Mouse (Mus musculus): ENCODE data around the gene Acot4. TPM values are rescaled to one million over a fixed set of nuclear protein-coding genes. Genes with fewer than 3 reads are reported as not detected.
A peak's percentile ranks its signal among the peaks of the same experiment; 100 is the strongest.

Gene Acot4
- total RNA-seq, 1 experiment = 0.04 TPM

DNA sequence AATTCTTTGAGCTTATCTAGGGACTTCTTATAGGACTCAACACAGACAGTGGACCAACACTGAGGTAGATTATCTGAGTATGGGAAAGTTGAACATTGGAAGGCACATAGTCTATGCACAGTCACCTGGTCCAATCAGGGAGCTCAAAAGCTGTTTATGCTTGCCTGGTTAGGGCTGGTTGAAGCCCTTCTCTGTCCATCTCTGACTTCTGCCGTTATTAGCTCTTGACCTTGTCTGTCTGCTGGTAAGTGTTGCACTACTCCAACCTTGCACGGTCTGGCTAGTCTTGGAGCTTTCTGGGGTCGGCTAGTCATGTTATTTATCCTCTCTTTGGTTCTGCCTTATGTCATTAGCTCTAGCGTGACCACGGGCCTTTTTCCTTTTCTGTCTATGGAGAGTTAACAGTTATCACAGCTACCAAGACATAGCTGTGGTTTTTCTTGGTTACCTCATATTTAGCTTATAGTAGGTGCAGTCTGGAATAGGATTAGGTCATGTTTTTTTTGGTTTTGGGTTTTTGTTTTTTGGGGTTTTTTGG lies 13.8 kb downstream of the Acot4 start, which contains the start of gene Acot3:
Gene Acot3 (plus strand): TSS at position 208 of the 538 bp plus-strand sequence.
- in situ Hi-C loops (cut with MboI; ENCODE audit: low sequenced_read_pairs in 2 of 2, unreplicated experiment in 2 of 2) = no loop called here
- Histone ChIP-seq H3K4me3 (ENCODE audit: insufficient read depth in 1 of 2, low read depth in 1 of 2, low read length in 2 of 2, poor library complexity in 1 of 2, severe bottlenecking in 1 of 2) (peak within 1 kb of the TSS in 1 of 2 experiments; percentile 56; a peak in 1 of 4 replicates), H3K36me3 (ENCODE audit: control insufficient read depth, insufficient read depth, low read length, poor library complexity, severe bottlenecking) (no peaks in the 10 kb centered on the region), H3K4me1 (ENCODE audit: control insufficient read depth in 2 of 2, insufficient read depth in 2 of 2, low read length in 2 of 2, poor library complexity in 1 of 2) (no peaks in the 10 kb centered on the region), H3K27ac (ENCODE audit: insufficient read depth, low read depth, low read length, poor library complexity, severe bottlenecking) (no peak within 1 kb of the TSS), H3K9ac (ENCODE audit: insufficient read depth, low read depth, low read length, poor library complexity, severe bottlenecking) (no peak within 1 kb of the TSS), H3K9me3 (ENCODE audit: control insufficient read depth, insufficient read depth, low read depth, low read length) (0 out of 2 replicates have a peak, but pooled peaks cover 1% of the 10 kb centered on the region)
- DNase-seq (ENCODE audit: low read depth, low spot score) = no peak
- TF ChIP-seq ZC3H11A (IDR thresholded peaks at IDR 0.05; ENCODE audit: borderline replicate concordance, low read depth, low read length) (no peak), MAFK (IDR thresholded peaks at IDR 0.05; ENCODE audit: insufficient read depth, low read depth, low read length) (no peak), ZNF384 (IDR thresholded peaks at IDR 0.05; ENCODE audit: low read depth, low read length) (no peak), HCFC1 (IDR thresholded peaks at IDR 0.05; ENCODE audit: borderline replicate concordance, insufficient read depth, low read length) (no peak), CHD2 (IDR thresholded peaks at IDR 0.05; ENCODE audit: low read depth, low read length) (no peak)

GRCm38 (mm10) chr12:84052609-84053008 lies 14.4 kb downstream of the Acot4 start:
- H3K9ac ChIP-seq (ENCODE audit: insufficient read depth, low read depth, low read length, poor library complexity, severe bottlenecking) = no peak overlapping the region
- H3K4me3 ChIP-seq (ENCODE audit: insufficient read depth in 1 of 2, low read depth in 1 of 2, low read length in 2 of 2, poor library complexity in 1 of 2, severe bottlenecking in 1 of 2) = no peak overlapping the region
- TF ChIP-seq HCFC1 (IDR thresholded peaks at IDR 0.05; ENCODE audit: borderline replicate concordance, insufficient read depth, low read length) (no peak), ZNF384 (IDR thresholded peaks at IDR 0.05; ENCODE audit: low read depth, low read length) (no peak), MAFK (IDR thresholded peaks at IDR 0.05; ENCODE audit: insufficient read depth, low read depth, low read length) (no peak), ZC3H11A (IDR thresholded peaks at IDR 0.05; ENCODE audit: borderline replicate concordance, low read depth, low read length) (no peak), CHD2 (IDR thresholded peaks at IDR 0.05; ENCODE audit: low read depth, low read length) (no peak)
- 0 out of 2 replicates have a peak, but pooled peaks cover 1% of the 10 kb centered on the region for H3K9me3 ChIP-seq (ENCODE audit: control insufficient read depth, insufficient read depth, low read depth, low read length)
- H3K36me3 ChIP-seq (ENCODE audit: control insufficient read depth, insufficient read depth, low read length, poor library complexity, severe bottlenecking) = no peaks in the 10 kb centered on the region
- H3K4me1 ChIP-seq (ENCODE audit: control insufficient read depth in 2 of 2, insufficient read depth in 2 of 2, low read length in 2 of 2, poor library complexity in 1 of 2) = no peaks in the 10 kb centered on the region
- no peak for DNase-seq (ENCODE audit: low read depth, low spot score)
- H3K27ac ChIP-seq (ENCODE audit: insufficient read depth, low read depth, low read length, poor library complexity, severe bottlenecking) = no peak overlapping the region
- in situ Hi-C loops (cut with MboI; ENCODE audit: low sequenced_read_pairs in 2 of 2, unreplicated experiment in 2 of 2) = no loop called here

DNA sequence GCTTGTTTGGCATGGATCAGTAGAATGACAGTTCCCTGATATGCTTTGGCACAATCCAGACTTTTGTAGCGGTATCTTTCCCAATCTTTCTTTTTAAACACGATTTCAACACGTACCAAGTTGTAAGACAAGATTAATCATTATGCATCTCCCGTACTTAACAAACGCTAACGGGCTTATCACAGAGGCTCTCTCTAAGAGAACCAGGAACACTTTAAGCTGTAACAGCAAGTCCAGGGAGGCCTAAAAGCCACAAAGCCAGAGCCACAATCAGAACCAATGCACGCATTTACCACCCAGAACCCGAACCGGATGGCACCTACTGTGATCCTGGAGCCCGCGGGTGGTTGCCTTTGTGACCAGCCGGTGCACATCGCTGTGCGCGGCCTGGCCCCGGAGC lies 15.0 kb downstream of the Acot4 start:
- Histone ChIP-seq H3K36me3 (ENCODE audit: control insufficient read depth, insufficient read depth, low read length, poor library complexity, severe bottlenecking) (no peaks in the 10 kb centered on the region), H3K4me3 (ENCODE audit: insufficient read depth in 1 of 2, low read depth in 1 of 2, low read length in 2 of 2, poor library complexity in 1 of 2, severe bottlenecking in 1 of 2) (peak overlapping the region; percentile 56), H3K27ac (ENCODE audit: insufficient read depth, low read depth, low read length, poor library complexity, severe bottlenecking) (no peak overlapping the region), H3K9me3 (ENCODE audit: control insufficient read depth, insufficient read depth, low read depth, low read length) (0 out of 2 replicates have a peak, but pooled peaks cover 1% of the 10 kb centered on the region), H3K4me1 (ENCODE audit: control insufficient read depth in 2 of 2, insufficient read depth in 2 of 2, low read length in 2 of 2, poor library complexity in 1 of 2) (no peaks in the 10 kb centered on the region), H3K9ac (ENCODE audit: insufficient read depth, low read depth, low read length, poor library complexity, severe bottlenecking) (peak overlapping the region; percentile 23)
- no peak for DNase-seq (ENCODE audit: low read depth, low spot score)
- in situ Hi-C loops (cut with MboI; ENCODE audit: low sequenced_read_pairs in 2 of 2, unreplicated experiment in 2 of 2) = no loop called here
- TF ChIP-seq ZNF384 (IDR thresholded peaks at IDR 0.05; ENCODE audit: low read depth, low read length) (no peak), HCFC1 (IDR thresholded peaks at IDR 0.05; ENCODE audit: borderline replicate concordance, insufficient read depth, low read length) (no peak)

GRCm38 (mm10) chr12:84053679-84054391 lies 15.7 kb downstream of the Acot4 start:
- DNase-seq (ENCODE audit: low read depth, low spot score) = no peak
- no peaks in the 10 kb centered on the region for H3K36me3 ChIP-seq (ENCODE audit: control insufficient read depth, insufficient read depth, low read length, poor library complexity, severe bottlenecking)
- no peaks in the 10 kb centered on the region for H3K9me3 ChIP-seq (ENCODE audit: control insufficient read depth, insufficient read depth, low read depth, low read length)
- TF ChIP-seq CHD2 (IDR thresholded peaks at IDR 0.05; ENCODE audit: low read depth, low read length) (no peak), HCFC1 (IDR thresholded peaks at IDR 0.05; ENCODE audit: borderline replicate concordance, insufficient read depth, low read length) (0 out of 2 replicates have a peak, but pooled peaks have one; percentile 3)
- peak overlapping the region; percentile 23; the same call in 1 of the 2 replicates for H3K9ac ChIP-seq (ENCODE audit: insufficient read depth, low read depth, low read length, poor library complexity, severe bottlenecking)
- H3K4me1 ChIP-seq (ENCODE audit: control insufficient read depth in 2 of 2, insufficient read depth in 2 of 2, low read length in 2 of 2, poor library complexity in 1 of 2) = no peaks in the 10 kb centered on the region
- H3K4me3 ChIP-seq (ENCODE audit: insufficient read depth in 1 of 2, low read depth in 1 of 2, low read length in 2 of 2, poor library complexity in 1 of 2, severe bottlenecking in 1 of 2) = peak overlapping the region; percentile 56
- no peak overlapping the region for H3K27ac ChIP-seq (ENCODE audit: insufficient read depth, low read depth, low read length, poor library complexity, severe bottlenecking)
- in situ Hi-C loops (cut with MboI; ENCODE audit: low sequenced_read_pairs in 2 of 2, unreplicated experiment in 2 of 2) = no loop called here
